Mouse (Mus musculus) hindbrain, embryonic 12.5 days (tissue): ENCODE measurements around the gene Msantd1. TPM values are rescaled to one million over a fixed set of nuclear protein-coding genes. Genes with fewer than 3 reads are reported as not detected.

Experiments used
- ATAC-seq: fragments of 200-750 bp; cut with Nextera tagmentation; 2 replicates; pipeline ENCODE4 v1.8.0; 2017; ENCODE audit warnings: moderate TSS enrichment; ENCODE audit not compliant: low FRiP score
- H3K27ac ChIP-seq: fragments of 300-500 bp; sonication (generic); 2 replicates; pipeline ENCODE4 v1.5.1; 2016; ENCODE audit warnings: mild to moderate bottlenecking
- H3K27me3 ChIP-seq: fragments of 300-500 bp; sonication (generic); 2 replicates; pipeline ENCODE4 v1.6.1; 2016; ENCODE audit warnings: mild to moderate bottlenecking
- H3K36me3 ChIP-seq: fragments of 300-500 bp; sonication (generic); 2 replicates; pipeline ENCODE4 v1.6.1; 2016; ENCODE audit warnings: mild to moderate bottlenecking
- H3K4me1 ChIP-seq: fragments of 300-500 bp; sonication (generic); 2 replicates; pipeline ENCODE4 v1.6.1; 2016
- H3K4me2 ChIP-seq: fragments of 300-500 bp; sonication (generic); replicated peaks from 2 replicates; pipeline ENCODE4 v1.6.1; 2016; ENCODE audit warnings: mild to moderate bottlenecking
- H3K4me3 ChIP-seq: fragments of 300-500 bp; sonication (generic); 2 replicates; pipeline ENCODE4 v1.5.1; 2016; ENCODE audit warnings: mild to moderate bottlenecking
- H3K9ac ChIP-seq: fragments of 300-500 bp; sonication (generic); 2 replicates; pipeline ENCODE4 v1.6.1; 2016; ENCODE audit warnings: mild to moderate bottlenecking, moderate library complexity
- H3K9me3 ChIP-seq: fragments of 300-500 bp; sonication (generic); replicated peaks from 2 replicates; pipeline ENCODE4 v1.6.1; 2016; ENCODE audit warnings: mild to moderate bottlenecking
- WGBS: fragments of 180-500 bp; shearing (Covaris S2); methylation state at CpG from one replicate; pipeline ENCODE4 v1.1.7; 2016; 5-methylcytosine and 5-hydroxymethylcytosine counted together
- polyA plus RNA-seq: library from polyadenylated mRNA; unstranded; fragments of >200 nt; fragmentation: Nextera tagmentation; extraction: Ambion mirVana; gene quantifications from 2 replicates; pipeline ENCODE4 v1.2.1, GENCODE M21; 2016

Gene Msantd1
- polyA plus RNA-seq, 1 experiment from 2014 or later = 1.6 TPM

GRCm38 (mm10) chr5:34908726-34909633 is 1.2 kb downstream of the Msantd1 start:
- no peak overlapping the region for H3K4me3 ChIP-seq
- H3K9me3 ChIP-seq = no peaks in the 10 kb centered on the region
- H3K36me3 ChIP-seq = peaks cover 68% of the 10 kb centered on the region
- H3K27me3 ChIP-seq = no peaks in the 10 kb centered on the region
- no peaks in the 10 kb centered on the region for H3K4me1 ChIP-seq
- no peak overlapping the region for H3K27ac ChIP-seq
- no peak overlapping the region for H3K4me2 ChIP-seq
- no peak for ATAC-seq
- H3K9ac ChIP-seq = no peak overlapping the region
- 82% methylated on average over 9 of the region's 9 CpGs for WGBS

GRCm38 (mm10) chr5:34909634-34910503 is 2.1 kb downstream of the Msantd1 start:
- Histone ChIP-seq H3K4me3 (no peak overlapping the region), H3K36me3 (peaks cover 59% of the 10 kb centered on the region), H3K4me1 (no peaks in the 10 kb centered on the region), H3K27ac (no peak overlapping the region), H3K4me2 (no peak overlapping the region), H3K9ac (no peak overlapping the region), H3K27me3 (no peaks in the 10 kb centered on the region), H3K9me3 (no peaks in the 10 kb centered on the region)
- 97% methylated on average over 1 of the region's 1 CpGs for WGBS
- no peak for ATAC-seq

GRCm38 (mm10) chr5:34910504-34910815 is 2.6 kb downstream of the Msantd1 start:
- Histone ChIP-seq H3K36me3 (peaks cover 53% of the 10 kb centered on the region), H3K9me3 (no peaks in the 10 kb centered on the region), H3K9ac (no peak overlapping the region), H3K27me3 (no peaks in the 10 kb centered on the region), H3K4me2 (no peak overlapping the region), H3K4me3 (no peak overlapping the region), H3K4me1 (no peaks in the 10 kb centered on the region), H3K27ac (no peak overlapping the region)
- ATAC-seq = no peak
- WGBS = 86% methylated on average over 4 of the region's 4 CpGs

GRCm38 (mm10) chr5:34915801-34916200 is 8.0 kb downstream of the Msantd1 start:
- no peak overlapping the region for H3K4me2 ChIP-seq
- H3K27ac ChIP-seq = no peak overlapping the region
- H3K9ac ChIP-seq = no peak overlapping the region
- H3K4me3 ChIP-seq = no peak overlapping the region
- 0 out of 2 replicates have a peak, but pooled peaks have one; percentile 42 for ATAC-seq
- H3K4me1 ChIP-seq = peaks cover 12% of the 10 kb centered on the region
- no peaks in the 10 kb centered on the region for H3K9me3 ChIP-seq
- WGBS = 11% methylated on average over 1 of the region's 1 CpGs
- peaks cover 7% of the 10 kb centered on the region; the same call in 1 of the 2 replicates for H3K36me3 ChIP-seq
- no peaks in the 10 kb centered on the region for H3K27me3 ChIP-seq

- no peak overlapping the region for H3K4me2 ChIP-seq
- H3K4me1 ChIP-seq = peaks cover 12% of the 10 kb centered on the region
- H3K27me3 ChIP-seq = no peaks in the 10 kb centered on the region
- 55% methylated on average over 10 of the region's 10 CpGs for WGBS
- H3K36me3 ChIP-seq = peaks cover 3% of the 10 kb centered on the region; the same call in 1 of the 2 replicates
- no peak overlapping the region for H3K9ac ChIP-seq
- peak; percentile 62 for ATAC-seq
- 0 out of 2 replicates have a peak overlapping the region, but pooled peaks have one; percentile 6 for H3K27ac ChIP-seq
- no peaks in the 10 kb centered on the region for H3K9me3 ChIP-seq
- H3K4me3 ChIP-seq = no peak overlapping the region
Measured at GRCm38 (mm10) chr5:34917234-34917655, 9.4 kb downstream of the Msantd1 start.

- Histone ChIP-seq H3K27ac (no peak overlapping the region), H3K9me3 (no peaks in the 10 kb centered on the region), H3K4me1 (peaks cover 12% of the 10 kb centered on the region), H3K4me2 (no peak overlapping the region), H3K9ac (no peak overlapping the region), H3K27me3 (no peaks in the 10 kb centered on the region), H3K36me3 (peaks cover 14% of the 10 kb centered on the region), H3K4me3 (no peak overlapping the region)
- WGBS = 89% methylated on average over 3 of the region's 3 CpGs
- ATAC-seq = no peak
Measured at GRCm38 (mm10) chr5:34918785-34919184, 11.0 kb downstream of the Msantd1 start.

- H3K4me1 ChIP-seq = peaks cover under 1% of the 10 kb centered on the region
- no peak for ATAC-seq
- H3K4me3 ChIP-seq = no peak overlapping the region
- H3K9me3 ChIP-seq = no peaks in the 10 kb centered on the region
- no peak overlapping the region for H3K27ac ChIP-seq
- no peak overlapping the region for H3K4me2 ChIP-seq
- 63% methylated on average over 6 of the region's 6 CpGs for WGBS
- H3K9ac ChIP-seq = no peak overlapping the region
- H3K36me3 ChIP-seq = peaks cover 26% of the 10 kb centered on the region
- H3K27me3 ChIP-seq = no peaks in the 10 kb centered on the region
Measured at GRCm38 (mm10) chr5:34922531-34922930, 14.7 kb downstream of the Msantd1 start.

- no peak for ATAC-seq
- Histone ChIP-seq H3K4me2 (no peak overlapping the region), H3K27me3 (no peaks in the 10 kb centered on the region), H3K9ac (no peak overlapping the region), H3K4me3 (no peak overlapping the region), H3K4me1 (no peaks in the 10 kb centered on the region), H3K9me3 (no peaks in the 10 kb centered on the region), H3K27ac (no peak overlapping the region), H3K36me3 (peaks cover 26% of the 10 kb centered on the region)
- WGBS = 93% methylated on average over 4 of the region's 4 CpGs
Measured at GRCm38 (mm10) chr5:34923920-34924319, 16.1 kb downstream of the Msantd1 start.

- 84% methylated on average over 7 of the region's 7 CpGs for WGBS
- Histone ChIP-seq H3K9ac (no peak overlapping the region), H3K9me3 (no peaks in the 10 kb centered on the region), H3K27me3 (no peaks in the 10 kb centered on the region), H3K4me1 (no peaks in the 10 kb centered on the region), H3K27ac (no peak overlapping the region), H3K4me2 (no peak overlapping the region), H3K36me3 (peaks cover 26% of the 10 kb centered on the region), H3K4me3 (no peak overlapping the region)
- no peak for ATAC-seq
Measured at GRCm38 (mm10) chr5:34924519-34924918, 16.7 kb downstream of the Msantd1 start.

- no peak overlapping the region for H3K4me3 ChIP-seq
- WGBS = 86% methylated on average over 4 of the region's 4 CpGs
- H3K27me3 ChIP-seq = no peaks in the 10 kb centered on the region
- H3K36me3 ChIP-seq = peaks cover 23% of the 10 kb centered on the region
- no peaks in the 10 kb centered on the region for H3K9me3 ChIP-seq
- H3K4me2 ChIP-seq = no peak overlapping the region
- H3K9ac ChIP-seq = no peak overlapping the region
- ATAC-seq = no peak
- no peak overlapping the region for H3K27ac ChIP-seq
- peaks cover 16% of the 10 kb centered on the region for H3K4me1 ChIP-seq
Measured at GRCm38 (mm10) chr5:34927648-34928047, 19.8 kb downstream of the Msantd1 start.

GRCm38 (mm10) chr5:34930151-34930975 is 22.6 kb downstream of the Msantd1 start:
- no peaks in the 10 kb centered on the region for H3K27me3 ChIP-seq
- no peaks in the 10 kb centered on the region; the same call in 1 of the 2 replicates for H3K36me3 ChIP-seq
- H3K4me3 ChIP-seq = no peak overlapping the region
- ATAC-seq = no peak
- peaks cover 16% of the 10 kb centered on the region for H3K4me1 ChIP-seq
- H3K9ac ChIP-seq = no peak overlapping the region
- H3K9me3 ChIP-seq = no peaks in the 10 kb centered on the region
- H3K4me2 ChIP-seq = no peak overlapping the region
- 0 out of 2 replicates have a peak overlapping the region, but pooled peaks have one; percentile 2 for H3K27ac ChIP-seq
- 75% methylated on average over 9 of the region's 9 CpGs for WGBS
